Mouse (Mus musculus): Measurements from ENCODE around the gene Dnaja1.

The Dnaja1 gene

GRCm38 (mm10) chr4:40722011-40722666 lies at the start of gene Dnaja1:
TSS of gene Dnaja1 (plus strand) at chr4:40722150.
- peak; percentile 79 for ATAC-seq (ENCODE audit: low TSS enrichment)

DNA sequence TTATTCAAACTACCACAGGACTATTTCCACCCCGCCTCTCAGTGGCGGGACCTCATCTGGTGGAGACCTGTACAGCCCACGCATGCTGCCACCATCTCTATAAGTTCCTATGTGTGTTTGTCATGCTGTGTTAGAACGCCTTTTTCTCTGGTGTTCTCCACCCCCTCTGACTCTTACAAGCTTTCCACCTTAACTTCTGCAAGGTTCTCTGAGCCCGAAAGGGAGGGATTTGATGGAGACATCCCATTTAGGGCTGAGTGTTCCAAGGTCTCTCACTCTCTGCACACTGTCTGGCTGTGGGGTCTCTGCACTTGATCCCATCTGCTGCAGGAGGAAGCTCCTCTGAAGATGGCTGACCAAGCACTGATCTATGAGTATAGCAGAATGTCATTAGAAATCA lies 48.4 kb upstream of the Dnaja1 start:
- no peak for ATAC-seq (ENCODE audit: low TSS enrichment)

DNA sequence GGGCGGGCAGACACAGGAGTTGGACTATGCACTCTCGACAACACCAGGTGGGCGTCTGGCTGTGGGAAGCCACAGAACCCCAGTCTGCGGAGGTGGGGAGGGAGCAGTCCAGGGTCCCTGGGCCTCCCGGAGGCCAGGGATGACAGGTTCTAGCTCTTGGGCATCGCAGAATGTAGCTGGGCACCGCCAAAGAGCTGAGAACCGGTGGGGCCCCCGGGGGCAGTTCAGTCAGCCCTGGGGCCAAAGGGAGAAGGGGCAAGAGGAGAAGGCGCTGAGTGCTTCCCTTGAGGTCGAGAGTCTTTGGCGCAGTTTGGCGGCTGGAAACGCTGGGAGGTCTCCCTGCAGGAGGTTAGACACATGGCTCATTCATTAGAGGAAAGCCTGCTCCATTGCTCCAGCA lies 45.6 kb upstream of the Dnaja1 start:
- ATAC-seq (ENCODE audit: low TSS enrichment) = no peak

- peak; percentile 67 for ATAC-seq (ENCODE audit: low TSS enrichment)
Measured at GRCm38 (mm10) chr4:40677132-40677531, 44.8 kb upstream of the Dnaja1 start.

DNA sequence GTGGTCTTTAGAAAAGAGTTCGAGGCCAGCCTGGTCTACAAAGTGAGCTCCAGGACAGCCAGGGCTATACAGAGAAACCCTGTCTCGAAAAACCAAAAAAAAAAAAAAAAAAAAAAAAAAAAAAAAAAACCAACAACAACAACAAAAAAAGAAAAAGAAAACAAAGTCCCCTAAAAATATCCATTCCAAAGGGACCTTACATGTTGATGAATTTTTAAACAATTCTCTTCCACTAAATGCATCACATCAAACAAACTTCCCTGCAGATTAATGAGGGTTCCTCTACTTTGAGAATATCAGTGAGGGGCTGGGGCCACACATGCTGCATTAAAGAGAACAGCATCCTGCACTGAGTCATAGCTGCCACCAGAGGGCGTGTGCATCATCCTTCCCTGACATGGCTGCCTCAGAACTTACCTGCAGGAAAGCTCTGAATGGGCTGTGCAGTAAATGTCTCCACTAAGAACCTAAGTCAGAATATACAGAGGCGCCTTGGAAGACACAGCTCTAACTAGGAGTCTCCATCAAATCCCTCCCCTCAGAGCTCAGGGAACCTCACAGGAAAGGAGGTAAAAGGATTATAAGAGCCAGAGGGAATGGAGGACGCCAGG lies 41.6 kb upstream of the Dnaja1 start:
- peak; percentile 56 for ATAC-seq (ENCODE audit: low TSS enrichment)

DNA sequence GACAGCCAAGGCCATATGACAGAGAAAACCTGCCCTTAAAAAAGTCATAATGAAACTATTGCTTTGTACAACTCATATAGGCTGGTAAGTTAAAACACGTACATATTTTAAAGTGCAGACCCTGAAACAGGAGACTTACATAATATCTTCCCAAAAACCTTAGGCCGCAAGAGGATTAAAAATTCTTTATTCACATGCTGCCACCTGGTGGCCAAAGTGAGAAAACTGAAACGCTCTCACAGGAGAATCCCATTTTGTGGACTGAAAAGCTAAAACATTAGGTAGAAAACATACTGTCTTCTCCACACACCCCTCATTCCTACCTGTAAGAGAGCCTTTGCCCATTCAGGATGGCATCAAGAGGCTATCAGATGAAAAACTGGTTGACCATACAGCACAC lies 40.0 kb upstream of the Dnaja1 start:
- peak; percentile 72 for ATAC-seq (ENCODE audit: low TSS enrichment)

- no peak for ATAC-seq (ENCODE audit: low TSS enrichment)
Measured at GRCm38 (mm10) chr4:40682359-40682758, 39.6 kb upstream of the Dnaja1 start.

DNA sequence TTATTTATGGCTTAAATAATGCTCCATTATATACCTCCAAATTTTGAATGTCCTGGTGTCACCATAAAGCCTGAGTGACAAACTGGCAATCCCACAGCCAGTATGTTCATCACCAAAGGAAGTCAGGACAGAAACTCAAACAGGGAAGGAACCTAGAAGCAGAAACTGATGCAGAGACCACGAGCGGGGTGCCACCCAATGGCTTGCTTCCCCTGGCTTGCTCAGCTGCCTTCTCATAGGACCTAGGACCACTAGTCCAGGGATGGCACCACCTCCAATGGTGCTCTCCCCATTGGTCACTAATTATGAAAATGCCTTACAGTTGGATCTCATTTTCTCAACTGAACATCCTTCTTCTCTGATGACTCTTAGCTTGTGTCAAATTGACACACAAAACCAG lies 38.6 kb upstream of the Dnaja1 start:
- no peak for ATAC-seq (ENCODE audit: low TSS enrichment)

DNA sequence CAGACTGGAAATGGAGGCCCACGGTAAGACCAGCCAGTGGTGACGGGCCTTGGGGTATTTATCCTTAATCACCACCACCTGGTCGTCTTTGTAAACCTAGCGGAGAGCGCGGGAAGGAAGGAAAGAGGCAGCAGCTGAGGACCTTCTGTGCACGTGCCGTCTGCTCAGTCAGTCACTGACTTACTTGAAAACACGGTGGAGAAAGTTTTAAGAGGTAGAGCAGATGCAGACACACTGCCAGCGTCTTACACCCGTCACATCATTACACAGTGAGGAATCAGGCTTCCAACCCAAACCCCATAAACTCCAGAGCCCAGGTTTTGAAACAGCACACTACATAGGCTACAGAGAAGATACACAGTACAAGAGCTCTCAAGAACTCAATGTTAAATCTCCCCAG lies 30.9 kb upstream of the Dnaja1 start:
- ATAC-seq (ENCODE audit: low TSS enrichment) = no peak

GRCm38 (mm10) chr4:40697059-40697458 lies 24.9 kb upstream of the Dnaja1 start:
- no peak for ATAC-seq (ENCODE audit: low TSS enrichment)

GRCm38 (mm10) chr4:40700216-40700615 lies 21.7 kb upstream of the Dnaja1 start:
- ATAC-seq (ENCODE audit: low TSS enrichment) = no peak

- no peak for ATAC-seq (ENCODE audit: low TSS enrichment)
Measured at GRCm38 (mm10) chr4:40701796-40702195, 20.2 kb upstream of the Dnaja1 start.

- ATAC-seq (ENCODE audit: low TSS enrichment) = peak; percentile 97
Measured at GRCm38 (mm10) chr4:40702797-40703709, 18.9 kb upstream of the Dnaja1 start, which contains the start of gene Aptx. TSS of gene Aptx (minus strand) at chr4:40703194.

GRCm38 (mm10) chr4:40703710-40704275 lies 18.2 kb upstream of the Dnaja1 start:
- no peak for ATAC-seq (ENCODE audit: low TSS enrichment)

- no peak for ATAC-seq (ENCODE audit: low TSS enrichment)
Measured at GRCm38 (mm10) chr4:40717141-40717540, 4.8 kb upstream of the Dnaja1 start.

GRCm38 (mm10) chr4:40720910-40721309 lies 1.0 kb upstream of the Dnaja1 start:
- no peak for ATAC-seq (ENCODE audit: low TSS enrichment)

GRCm38 (mm10) chr4:40722687-40723460 lies 924 bp downstream of the Dnaja1 start:
- ATAC-seq (ENCODE audit: low TSS enrichment) = peak; percentile 75

GRCm38 (mm10) chr4:40725141-40725540 lies 3.2 kb downstream of the Dnaja1 start:
- ATAC-seq (ENCODE audit: low TSS enrichment) = no peak

DNA sequence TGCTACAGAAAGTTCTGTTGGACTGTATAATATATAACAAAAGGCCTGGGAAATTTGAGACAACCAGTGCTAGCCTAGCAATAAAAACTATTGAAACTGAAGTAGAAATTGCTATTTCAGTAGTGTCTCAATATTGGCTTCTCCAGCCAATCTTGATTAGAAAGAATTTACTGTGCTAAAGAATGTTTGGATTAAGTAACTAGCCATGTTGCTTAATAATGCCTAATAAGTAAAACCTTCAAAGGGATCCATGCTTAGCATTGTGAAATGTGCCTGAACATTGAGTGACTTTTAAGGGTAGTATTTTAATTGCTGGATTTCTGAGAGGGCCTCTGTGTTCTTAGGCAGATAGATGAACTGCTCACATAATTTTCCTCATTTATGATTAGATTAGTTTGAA lies 3.6 kb downstream of the Dnaja1 start:
- ATAC-seq (ENCODE audit: low TSS enrichment) = no peak

DNA sequence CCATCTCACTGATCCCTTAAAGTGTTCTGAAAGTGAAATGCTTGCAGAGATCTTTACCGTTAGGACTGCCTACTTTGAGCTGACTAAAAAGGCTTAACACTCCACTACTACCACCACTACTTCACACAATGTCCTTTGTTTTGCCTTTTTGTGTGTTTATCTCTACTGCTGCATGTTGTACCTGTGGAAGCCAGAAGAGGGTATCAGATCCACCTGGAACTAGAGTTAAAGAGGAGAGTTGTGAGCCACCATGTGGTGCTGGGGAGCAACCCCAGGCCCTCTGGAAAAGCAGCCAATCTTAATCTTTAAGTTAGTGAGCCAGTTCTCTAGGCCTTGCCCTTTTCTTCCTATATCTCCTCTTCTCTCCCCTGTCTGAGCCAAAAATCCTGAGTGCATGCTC lies 5.3 kb downstream of the Dnaja1 start:
- no peak for ATAC-seq (ENCODE audit: low TSS enrichment)

DNA sequence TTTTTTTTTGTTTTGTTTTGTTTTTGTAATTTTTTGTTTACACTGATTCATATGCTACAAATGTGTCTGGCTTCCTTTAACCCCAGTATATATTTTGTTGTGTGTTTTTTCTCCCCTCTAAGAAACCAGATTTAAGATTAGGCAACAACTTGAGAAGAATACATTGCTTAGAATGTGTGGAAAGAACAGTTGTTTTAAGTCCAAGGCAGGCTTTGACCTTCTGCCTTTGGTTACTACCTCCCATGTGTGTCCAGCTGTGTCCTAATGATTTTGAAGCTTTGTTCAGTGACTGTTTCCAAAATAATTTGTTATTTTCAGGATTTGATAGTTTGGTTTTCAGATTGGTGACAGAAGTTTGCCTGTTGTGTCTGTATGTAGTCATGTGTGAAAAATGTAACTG lies 9.3 kb downstream of the Dnaja1 start:
- no peak for ATAC-seq (ENCODE audit: low TSS enrichment)

- ATAC-seq (ENCODE audit: low TSS enrichment) = peak; percentile 13
Measured at GRCm38 (mm10) chr4:40735351-40735750, 13.4 kb downstream of the Dnaja1 start.
